Mouse (Mus musculus): Measurements from ENCODE around the gene Entpd5.
"Not testable (repeated sequence)": the region's sequence is repeated elsewhere in the genome, so short reads cannot be mapped to it uniquely, and the experiment has no call there.

The Entpd5 gene

DNA sequence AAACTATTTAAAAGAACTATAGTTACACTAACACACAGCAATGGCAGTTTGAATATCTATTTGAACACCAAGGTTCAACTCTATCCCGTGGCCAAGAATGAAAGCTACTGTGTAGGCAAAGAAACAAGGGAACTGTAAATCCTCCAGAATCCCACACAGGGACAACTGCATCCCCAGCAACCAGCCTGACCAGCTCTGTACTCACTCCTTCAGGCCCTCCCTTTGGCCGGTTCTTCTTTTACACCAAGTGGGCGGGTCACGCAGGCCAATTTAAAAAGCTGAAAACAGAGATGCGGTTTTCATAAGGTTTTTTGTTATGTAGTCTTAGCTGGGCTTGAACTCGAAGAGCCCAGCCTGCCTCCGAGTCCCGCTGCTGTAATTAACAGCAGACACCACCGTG, 9.7 kb downstream of the Entpd5 start:
- DNase-seq (ENCODE audit: extremely low spot score), result no peak

DNA sequence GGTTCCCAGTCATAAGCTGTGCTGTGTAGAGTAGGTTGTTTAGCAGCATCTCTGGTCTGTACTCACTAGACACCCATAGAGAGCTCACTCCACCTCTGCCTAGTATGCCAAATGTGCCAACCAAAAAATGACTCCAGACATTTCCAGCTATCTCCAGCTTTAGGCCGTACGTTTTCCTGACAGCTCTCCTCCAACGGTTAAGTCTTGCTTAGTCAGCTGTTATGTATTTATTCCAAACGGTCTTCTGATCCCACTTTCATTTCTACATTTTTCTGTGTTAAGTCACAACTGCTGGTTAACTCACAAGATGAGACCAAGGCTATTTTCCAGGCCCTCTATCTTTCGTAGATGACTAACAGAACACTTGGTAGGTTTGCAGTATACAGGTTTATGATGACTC, 10.2 kb downstream of the Entpd5 start:
- DNase-seq (ENCODE audit: extremely low spot score), result no peak

- DNase-seq (ENCODE audit: extremely low spot score), result no peak
Measured at GRCm38 (mm10) chr12:84397685-84398084, 11.1 kb downstream of the Entpd5 start.

DNA sequence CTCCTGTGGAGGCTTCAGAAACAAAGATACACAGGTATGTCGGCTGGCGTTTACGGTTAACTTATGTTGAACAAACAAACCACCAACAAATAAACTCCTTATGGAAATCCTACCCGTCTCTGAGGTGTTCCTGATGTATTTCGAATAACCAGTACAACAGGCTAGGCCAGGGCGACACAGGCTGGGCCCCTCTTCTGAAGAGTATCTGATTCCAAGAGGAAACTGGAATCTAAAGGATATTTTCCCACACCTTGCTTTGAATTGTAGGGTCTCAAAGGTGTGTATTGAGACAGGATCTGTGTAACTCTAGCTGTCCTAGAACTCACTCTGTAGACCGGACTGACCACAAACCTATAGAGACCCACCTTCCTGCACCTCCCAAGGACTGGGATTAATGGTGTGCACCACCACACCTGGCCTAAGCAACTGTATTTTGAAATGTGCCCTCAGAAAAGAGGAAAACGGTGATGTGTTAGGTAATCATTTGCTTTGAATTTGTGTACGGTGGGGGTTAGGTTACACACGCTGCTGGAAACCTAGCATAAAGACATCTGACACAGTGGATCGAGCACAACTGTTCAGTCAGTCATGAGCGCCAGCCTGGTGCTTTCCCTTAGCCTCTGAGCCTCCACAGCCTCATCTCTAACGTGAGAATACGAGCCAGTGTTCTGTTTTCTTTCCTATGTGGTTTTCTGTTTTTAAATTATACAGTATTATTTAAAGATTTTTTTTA, 11.7 kb downstream of the Entpd5 start:
- no peak for DNase-seq (ENCODE audit: extremely low spot score)

DNA sequence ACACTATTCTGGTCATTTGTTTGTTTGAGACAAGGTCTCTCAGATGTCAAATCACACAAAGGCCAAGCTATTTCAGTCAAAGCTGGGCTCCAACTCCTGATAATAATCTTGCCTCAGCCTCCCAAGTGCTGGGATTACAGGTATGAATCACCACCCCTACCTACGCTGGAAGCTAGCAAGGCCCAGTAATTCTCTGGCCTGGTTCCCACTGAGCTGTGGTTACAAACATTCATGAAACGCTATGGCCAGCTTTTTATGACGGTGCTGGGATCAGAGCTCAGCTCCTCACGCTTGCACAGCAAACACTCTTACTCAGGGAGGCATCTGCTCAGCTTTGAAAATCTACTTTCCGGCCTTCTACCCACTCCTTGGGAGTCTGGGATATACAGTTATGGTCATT, 15.0 kb downstream of the Entpd5 start:
- no peak for DNase-seq (ENCODE audit: extremely low spot score)

- DNase-seq (ENCODE audit: extremely low spot score), result no peak
Measured at GRCm38 (mm10) chr12:84392681-84393080, 16.1 kb downstream of the Entpd5 start.

DNA sequence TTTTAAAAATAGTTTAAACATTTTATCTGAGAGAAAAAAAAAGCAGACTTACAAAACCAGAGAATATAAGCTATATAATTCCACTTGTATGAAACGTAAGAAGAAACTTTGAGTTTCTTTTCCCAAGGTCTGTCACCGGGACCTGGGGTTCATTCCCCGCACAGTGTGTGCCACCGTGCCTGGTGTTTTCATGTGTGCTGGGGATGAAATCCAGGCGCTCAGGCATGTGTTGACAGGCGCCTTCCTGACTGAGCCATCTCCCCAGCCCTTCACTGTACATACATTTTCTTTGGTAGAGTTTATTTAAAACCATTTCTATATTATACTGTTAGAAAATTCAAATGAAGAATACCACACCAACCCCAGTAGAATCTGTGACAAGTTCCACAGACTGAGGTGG, 18.5 kb downstream of the Entpd5 start:
- DNase-seq (ENCODE audit: extremely low spot score), result no peak

DNA sequence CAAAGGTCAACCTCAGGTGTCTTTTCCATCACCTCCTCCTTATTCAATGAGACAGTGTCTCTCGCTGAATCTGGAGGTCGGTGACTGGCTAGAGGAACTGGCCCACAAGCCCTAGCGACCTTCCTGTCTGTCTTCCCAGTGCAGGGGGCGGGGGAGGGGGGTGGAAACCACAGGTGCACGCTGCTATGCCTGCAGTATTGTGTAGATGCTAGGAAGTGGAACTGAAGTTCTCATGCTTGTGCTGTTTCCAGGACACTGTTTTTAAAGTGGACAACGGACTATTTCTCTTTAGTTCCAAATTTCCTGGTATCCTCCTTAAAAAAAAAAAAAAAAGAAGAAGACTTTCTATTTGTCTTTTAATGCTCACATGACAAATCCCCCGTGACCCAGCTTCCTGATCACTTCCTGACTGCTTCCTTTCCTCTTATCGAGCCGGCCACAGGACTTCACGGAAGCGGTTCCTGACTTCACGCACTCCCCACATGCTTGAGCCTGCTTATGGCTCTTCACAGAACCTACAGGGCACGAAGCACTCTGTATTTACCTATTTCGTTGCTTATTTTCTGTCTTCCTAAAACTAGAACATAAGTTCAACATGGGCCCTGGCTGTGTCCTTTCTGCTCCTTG, 19.9 kb downstream of the Entpd5 start:
- DNase-seq (ENCODE audit: extremely low spot score), result no peak

DNA sequence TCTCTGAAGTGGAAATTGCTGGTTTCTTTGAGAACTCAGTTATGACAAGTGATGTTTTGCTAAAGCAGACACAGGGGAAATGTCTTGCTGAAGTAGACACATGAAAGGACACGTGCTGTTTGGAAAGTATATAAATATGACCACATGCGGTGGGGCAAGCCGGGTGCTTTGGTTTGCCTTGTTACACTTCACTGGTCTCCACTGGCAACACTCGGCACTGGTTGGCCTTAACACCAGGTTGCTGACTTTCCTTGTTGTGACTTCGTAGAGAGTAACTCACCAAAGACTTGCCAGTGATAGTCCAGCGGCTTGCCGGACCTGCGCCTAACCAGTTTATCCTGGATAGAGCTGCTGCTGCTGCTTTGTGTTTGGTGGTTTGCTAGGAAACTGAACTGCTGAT, 20.7 kb downstream of the Entpd5 start:
- no peak for DNase-seq (ENCODE audit: extremely low spot score)

DNA sequence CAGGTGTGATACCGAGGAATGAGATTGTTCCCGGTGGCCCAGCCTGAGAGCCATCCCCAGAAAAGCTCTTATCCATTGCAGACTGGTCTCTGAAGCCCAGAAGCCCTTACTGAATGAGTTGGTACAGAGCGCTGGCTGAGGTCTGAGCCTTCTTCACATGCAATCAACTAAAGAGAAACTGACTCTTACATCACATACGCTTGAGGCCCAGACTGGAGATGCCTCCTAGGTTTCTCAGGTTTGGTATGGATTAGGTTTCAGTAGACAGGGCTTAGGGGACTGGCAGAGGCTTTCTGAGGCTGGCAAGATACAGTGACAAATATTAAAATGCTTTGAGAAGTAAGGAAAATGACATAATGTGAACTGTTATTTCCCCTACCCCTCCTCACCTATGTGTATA, 23.4 kb downstream of the Entpd5 start:
- no peak for DNase-seq (ENCODE audit: extremely low spot score)

DNA sequence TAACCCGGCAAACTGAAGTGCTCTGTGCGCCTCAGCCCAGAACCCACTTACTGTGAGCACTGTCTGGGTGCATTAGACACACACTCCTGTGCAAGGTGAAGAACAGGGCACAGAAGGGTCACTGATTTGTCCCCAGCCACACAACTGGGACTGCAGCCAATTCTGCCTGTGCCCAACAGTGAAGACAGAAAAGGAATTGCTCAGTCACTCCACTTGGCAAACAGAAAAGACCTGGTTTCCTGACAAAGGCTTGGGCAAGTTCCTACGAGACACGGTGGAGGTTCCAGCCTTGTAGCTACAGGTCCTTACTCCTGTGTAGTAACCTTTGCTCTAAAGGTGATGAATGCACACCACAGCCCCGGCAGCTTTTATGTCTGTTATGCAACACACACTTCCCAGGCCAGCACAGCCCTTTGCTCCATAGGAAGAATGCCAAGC, 24.2 kb downstream of the Entpd5 start:
- DNase-seq (ENCODE audit: extremely low spot score), result no peak

DNA sequence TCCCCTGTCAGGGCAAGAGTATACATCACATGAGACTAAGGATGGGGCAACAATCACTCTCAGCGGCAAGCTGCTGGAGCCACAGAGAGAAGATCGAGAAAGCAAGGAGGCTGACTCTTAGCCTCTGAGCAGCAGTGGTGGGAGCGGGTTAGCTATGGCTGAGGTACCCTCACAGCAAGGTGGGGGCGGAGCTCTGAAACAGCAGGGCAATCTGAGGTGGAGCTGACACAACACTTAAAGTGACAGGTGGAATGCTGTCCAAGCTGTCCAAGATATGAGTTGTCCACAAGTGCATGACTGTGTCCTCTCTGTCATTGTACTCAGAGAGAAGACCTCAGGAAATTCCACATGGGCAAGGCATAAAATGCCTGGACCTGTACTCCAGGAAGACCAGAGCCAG, 26.5 kb downstream of the Entpd5 start:
- no peak for DNase-seq (ENCODE audit: extremely low spot score)

GRCm38 (mm10) chr12:84373831-84374481, 34.9 kb downstream of the Entpd5 start:
- DNase-seq (ENCODE audit: extremely low spot score), result no peak

DNA sequence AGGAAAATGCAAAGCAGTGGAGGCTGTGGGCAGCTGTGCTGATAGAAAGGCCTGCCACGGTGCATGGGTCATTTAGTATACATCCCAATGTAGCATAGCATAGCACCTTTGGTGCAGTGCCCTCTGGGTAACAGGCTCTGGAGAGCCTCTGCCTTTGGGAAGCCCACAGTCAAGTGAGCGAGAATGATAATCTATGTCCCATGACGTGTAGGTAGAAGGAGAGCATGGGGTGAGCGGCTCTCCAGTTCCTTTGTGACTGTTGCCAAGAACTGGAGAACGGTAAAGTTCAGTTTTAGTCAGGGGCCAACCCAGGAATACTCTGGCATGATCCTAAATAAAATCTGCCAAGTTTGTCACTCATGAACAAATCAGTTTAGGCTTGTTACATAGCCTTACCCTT, 37.2 kb downstream of the Entpd5 start:
- DNase-seq (ENCODE audit: extremely low spot score), result no peak

DNA sequence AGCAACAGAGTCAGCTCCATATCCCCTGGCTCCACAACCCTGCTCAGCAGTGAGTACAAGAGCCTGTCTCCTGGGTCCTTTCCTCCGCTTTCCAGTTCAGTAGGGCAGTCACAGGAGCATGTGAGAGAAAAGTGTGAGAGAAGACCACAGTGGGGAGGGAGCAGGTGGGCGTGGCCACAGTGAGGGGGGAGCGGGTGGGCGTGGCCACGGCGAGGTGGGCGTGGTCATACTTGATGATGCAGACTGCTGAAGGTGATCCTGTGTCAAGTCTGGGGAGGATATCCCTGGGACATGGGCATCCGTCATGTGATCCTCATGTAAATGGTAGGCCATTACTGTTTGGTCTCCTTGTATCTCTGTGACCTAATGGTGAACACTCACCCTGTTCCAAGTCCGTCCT, 41.9 kb downstream of the Entpd5 start:
- no peak for DNase-seq (ENCODE audit: extremely low spot score)

DNA sequence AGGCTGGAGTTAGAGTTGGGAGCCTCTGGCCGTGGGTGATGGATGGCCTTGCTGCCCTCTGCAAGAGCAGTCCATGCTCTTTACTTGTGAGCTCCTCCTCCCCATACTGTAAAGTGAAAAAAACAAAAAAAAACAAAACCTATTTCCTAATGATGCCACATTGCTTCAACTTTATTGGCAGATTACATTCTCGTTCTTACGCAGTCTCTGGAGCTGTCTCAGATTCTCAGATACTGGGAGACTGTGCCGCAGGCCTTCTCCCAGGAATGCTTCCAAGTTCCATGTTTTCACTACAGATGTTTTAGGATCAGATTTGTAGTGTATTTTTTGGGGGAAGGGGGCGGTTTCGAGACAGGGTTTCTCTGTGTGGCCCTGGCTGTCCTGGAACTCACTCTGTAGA, 43.7 kb downstream of the Entpd5 start:
- DNase-seq (ENCODE audit: extremely low spot score), result no peak

DNA sequence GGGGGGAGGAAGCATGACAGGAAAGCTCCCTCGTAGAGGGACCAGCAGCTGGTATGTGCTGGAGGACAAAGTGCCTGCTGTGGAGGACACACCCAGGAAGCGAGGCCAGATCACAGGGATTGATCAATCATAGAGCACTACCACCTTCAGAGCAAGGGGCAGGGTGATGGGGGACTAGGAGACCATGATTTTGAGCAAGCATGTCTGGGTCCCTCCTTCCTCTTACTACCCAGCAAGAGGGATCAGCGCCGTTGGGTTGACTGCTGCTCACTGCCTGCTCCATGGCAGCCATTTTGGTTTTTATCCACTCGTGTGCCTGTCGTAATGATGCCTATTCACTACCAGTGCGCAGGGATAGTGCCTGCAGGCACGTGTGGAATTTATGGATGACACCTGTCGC, 44.5 kb downstream of the Entpd5 start:
- DNase-seq (ENCODE audit: extremely low spot score), result no peak

DNA sequence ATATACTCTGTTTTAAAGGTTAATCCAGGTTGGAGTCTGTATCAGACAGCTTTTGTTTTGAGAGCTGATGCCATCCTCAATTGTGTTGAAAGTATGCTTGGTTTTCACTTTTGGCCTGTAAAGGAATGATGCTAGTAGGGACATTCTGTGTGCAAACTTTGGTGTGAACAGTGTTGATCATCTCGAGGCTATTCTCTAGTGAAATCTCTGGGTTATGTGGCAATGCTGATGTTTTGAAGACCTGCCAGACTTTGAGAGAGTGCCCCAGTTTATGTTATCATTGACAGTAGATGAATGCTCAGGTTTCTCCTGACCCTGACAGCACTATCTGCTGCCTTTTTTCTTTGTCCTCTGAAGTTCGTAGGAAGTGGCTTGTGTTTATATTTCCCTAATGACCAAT, 46.0 kb downstream of the Entpd5 start:
- DNase-seq (ENCODE audit: extremely low spot score), result no peak

GRCm38 (mm10) chr12:84361555-84362489, 47.0 kb downstream of the Entpd5 start, which contains the start of the genes Coq6 and Fam161b:
Coq6 (plus strand) TSS chr12:84361657.
Fam161b (minus strand) TSS chr12:84361833.
- DNase-seq (ENCODE audit: extremely low spot score), result peak; percentile 90

GRCm38 (mm10) chr12:84358699-84359098, 50.1 kb downstream of the Entpd5 start:
- not testable (repeated sequence) for DNase-seq (ENCODE audit: extremely low spot score)

- peak; percentile 31 for DNase-seq (ENCODE audit: extremely low spot score)
Measured at GRCm38 (mm10) chr12:84347192-84347591, 61.6 kb downstream of the Entpd5 start.

All from embryo, embryonic 9.5 days (tissue).